Mouse (Mus musculus) heart, embryonic 13.5 days (tissue): ENCODE measurements around the gene Cpt1b. TPM values are rescaled to one million over a fixed set of nuclear protein-coding genes. Genes with fewer than 3 reads are reported as not detected.

Source experiments
- ATAC-seq: fragments of 200-750 bp; cut with Nextera tagmentation; 2 replicates; pipeline ENCODE4 v1.8.0; 2017; ENCODE audit warnings: moderate TSS enrichment; ENCODE audit not compliant: insufficient number of reproducible peaks, low FRiP score, low TSS enrichment; ENCODE audit errors: extremely low read depth
- H3K27ac ChIP-seq: fragments of 300-500 bp; sonication (generic); replicated peaks from 2 replicates; pipeline ENCODE4 v1.5.1; 2015; ENCODE audit warnings: moderate library complexity, mild to moderate bottlenecking, inconsistent platforms
- H3K27me3 ChIP-seq: fragments of 300-500 bp; sonication (generic); replicated peaks from 2 replicates; pipeline ENCODE4 v1.6.1; 2015; ENCODE audit warnings: mild to moderate bottlenecking, inconsistent platforms
- H3K36me3 ChIP-seq: fragments of 300-500 bp; sonication (generic); 2 replicates; pipeline ENCODE4 v1.6.1; 2015; ENCODE audit warnings: mild to moderate bottlenecking, inconsistent platforms
- H3K4me1 ChIP-seq: fragments of 300-500 bp; sonication (generic); 2 replicates; pipeline ENCODE4 v1.6.1; 2015; ENCODE audit warnings: inconsistent platforms
- H3K4me2 ChIP-seq: fragments of 300-500 bp; sonication (generic); 2 replicates; pipeline ENCODE4 v1.6.1; 2015; ENCODE audit warnings: inconsistent platforms, mild to moderate bottlenecking, moderate library complexity
- H3K4me3 ChIP-seq: fragments of 300-500 bp; sonication (generic); 2 replicates; pipeline ENCODE4 v1.5.1; 2015; ENCODE audit warnings: moderate library complexity, mild to moderate bottlenecking, inconsistent platforms
- H3K9ac ChIP-seq: fragments of 300-500 bp; sonication (generic); 2 replicates; pipeline ENCODE4 v1.6.1; 2015; ENCODE audit warnings: inconsistent platforms, mild to moderate bottlenecking, moderate library complexity
- H3K9me3 ChIP-seq: fragments of 300-500 bp; sonication (generic); 2 replicates; pipeline ENCODE4 v1.6.1; 2016; ENCODE audit warnings: inconsistent platforms
- WGBS: fragments of 180-500 bp; shearing (Covaris S2); methylation state at CpG from one replicate; pipeline ENCODE4 v1.1.7; 2015; ENCODE audit warnings: mixed read lengths; 5-methylcytosine and 5-hydroxymethylcytosine counted together
- polyA plus RNA-seq: library from polyadenylated mRNA; unstranded; fragments of >200 nt; fragmentation: Nextera tagmentation; extraction: Ambion mirVana; gene quantifications from 2 replicates; pipeline ENCODE4 v1.2.1, GENCODE M21; 2015

The Cpt1b gene
- polyA plus RNA-seq, 1 experiment from 2014 or later = 139 TPM

DNA sequence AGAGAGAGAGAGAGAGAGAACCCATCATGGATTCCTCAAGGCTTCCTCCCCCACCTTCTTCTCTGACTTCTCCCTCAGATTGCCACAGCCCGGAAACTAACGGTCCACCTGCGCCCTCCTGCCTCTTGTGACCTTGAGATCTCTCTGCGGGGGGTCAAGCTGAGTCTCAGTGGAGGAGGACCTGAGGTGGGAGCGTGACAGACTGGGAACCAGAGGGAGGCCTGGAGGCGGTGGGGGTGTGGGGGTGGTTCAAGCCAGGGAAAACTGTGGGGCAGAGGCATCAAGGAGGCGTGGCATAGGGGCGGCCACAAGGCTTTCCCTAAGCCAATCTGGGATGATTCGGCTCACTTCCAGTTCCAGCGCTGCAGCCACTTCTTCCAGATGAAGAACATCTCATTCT lies 34.6 kb upstream of the Cpt1b start:
- Histone ChIP-seq H3K4me3 (no peak overlapping the region), H3K4me2 (no peak overlapping the region), H3K27ac (no peak overlapping the region), H3K27me3 (peaks cover 65% of the 10 kb centered on the region), H3K9me3 (no peaks in the 10 kb centered on the region), H3K36me3 (no peaks in the 10 kb centered on the region), H3K9ac (no peak overlapping the region), H3K4me1 (no peaks in the 10 kb centered on the region)
- 41% methylated on average over 10 of the region's 10 CpGs for WGBS
- no peak for ATAC-seq

GRCm38 (mm10) chr15:89459821-89460220 lies 34.2 kb upstream of the Cpt1b start:
- Histone ChIP-seq H3K27me3 (peaks cover 70% of the 10 kb centered on the region), H3K9me3 (no peaks in the 10 kb centered on the region), H3K4me2 (no peak overlapping the region), H3K4me3 (no peak overlapping the region), H3K9ac (no peak overlapping the region), H3K27ac (no peak overlapping the region), H3K4me1 (no peaks in the 10 kb centered on the region), H3K36me3 (no peaks in the 10 kb centered on the region)
- ATAC-seq = no peak
- WGBS = 72% methylated on average over 7 of the region's 7 CpGs

- peaks cover 7% of the 10 kb centered on the region for H3K4me1 ChIP-seq
- H3K4me2 ChIP-seq = no peak overlapping the region
- ATAC-seq = no peak
- peaks cover 79% of the 10 kb centered on the region for H3K27me3 ChIP-seq
- H3K4me3 ChIP-seq = no peak overlapping the region
- H3K9me3 ChIP-seq = no peaks in the 10 kb centered on the region
- no peak overlapping the region for H3K27ac ChIP-seq
- 82% methylated on average over 15 of the region's 15 CpGs for WGBS
- no peaks in the 10 kb centered on the region for H3K36me3 ChIP-seq
- no peak overlapping the region for H3K9ac ChIP-seq
Measured at GRCm38 (mm10) chr15:89458942-89459341, 33.3 kb upstream of the Cpt1b start.

DNA sequence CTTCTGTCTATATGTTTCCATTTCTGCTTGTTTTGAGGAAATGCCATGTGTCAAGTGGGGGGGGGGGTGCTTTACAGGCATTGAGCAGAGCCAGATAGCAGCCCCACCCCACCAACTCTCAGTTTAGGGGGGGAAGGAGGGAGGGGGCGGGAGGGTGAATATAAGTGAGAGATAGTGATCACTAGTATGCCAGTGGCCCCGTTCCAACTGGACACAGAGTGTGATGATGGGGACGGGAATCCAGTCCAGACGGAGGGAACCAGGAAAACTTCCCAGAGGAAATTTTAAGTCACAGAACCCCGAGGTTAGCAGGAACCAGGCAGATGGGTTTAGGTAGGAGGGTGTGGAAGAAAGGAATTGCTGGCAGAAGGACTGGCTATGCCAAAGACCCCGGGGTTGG lies 30.0 kb upstream of the Cpt1b start:
- 61% methylated on average over 6 of the region's 6 CpGs for WGBS
- no peak overlapping the region for H3K4me2 ChIP-seq
- H3K9ac ChIP-seq = no peak overlapping the region
- no peaks in the 10 kb centered on the region for H3K36me3 ChIP-seq
- H3K9me3 ChIP-seq = no peaks in the 10 kb centered on the region
- peaks cover 13% of the 10 kb centered on the region for H3K4me1 ChIP-seq
- H3K27ac ChIP-seq = no peak overlapping the region
- H3K27me3 ChIP-seq = peaks cover 87% of the 10 kb centered on the region
- H3K4me3 ChIP-seq = no peak overlapping the region
- ATAC-seq = no peak

GRCm38 (mm10) chr15:89454857-89455256 lies 29.2 kb upstream of the Cpt1b start:
- 30% methylated on average over 4 of the region's 6 CpGs for whole genome bisulfite sequencing
- peaks cover 82% of the 10 kb centered on the region for H3K27me3 ChIP-seq
- H3K4me3 ChIP-seq = no peak overlapping the region; the same call in 1 of the 2 replicates
- H3K27ac ChIP-seq = no peak overlapping the region
- 0 out of 2 replicates have a peak overlapping the region, but pooled peaks have one; percentile 86 for H3K4me2 ChIP-seq
- no peaks in the 10 kb centered on the region for H3K9me3 ChIP-seq
- H3K4me1 ChIP-seq = peaks cover 13% of the 10 kb centered on the region
- no peak overlapping the region for H3K9ac ChIP-seq
- ATAC-seq = no peak
- H3K36me3 ChIP-seq = no peaks in the 10 kb centered on the region

- no peak; the same call in 1 of the 2 replicates for ATAC-seq
- Histone ChIP-seq H3K4me2 (peak within 1 kb of the TSS; percentile 86), H3K36me3 (no peaks in the 10 kb centered on the region), H3K9ac (peak within 1 kb of the TSS; percentile 2; the same call in 1 of the 2 replicates), H3K4me3 (peak within 1 kb of the TSS; percentile 51), H3K9me3 (no peaks in the 10 kb centered on the region), H3K27ac (no peak within 1 kb of the TSS), H3K4me1 (peaks cover 13% of the 10 kb centered on the region), H3K27me3 (peaks cover 81% of the 10 kb centered on the region)
- WGBS = 2% methylated on average over 53 of the region's 53 CpGs
Measured at GRCm38 (mm10) chr15:89453865-89454478, 28.3 kb upstream of the Cpt1b start, which contains the start of gene Mapk8ip2. Gene Mapk8ip2 (plus strand): TSS chr15:89453913.

DNA sequence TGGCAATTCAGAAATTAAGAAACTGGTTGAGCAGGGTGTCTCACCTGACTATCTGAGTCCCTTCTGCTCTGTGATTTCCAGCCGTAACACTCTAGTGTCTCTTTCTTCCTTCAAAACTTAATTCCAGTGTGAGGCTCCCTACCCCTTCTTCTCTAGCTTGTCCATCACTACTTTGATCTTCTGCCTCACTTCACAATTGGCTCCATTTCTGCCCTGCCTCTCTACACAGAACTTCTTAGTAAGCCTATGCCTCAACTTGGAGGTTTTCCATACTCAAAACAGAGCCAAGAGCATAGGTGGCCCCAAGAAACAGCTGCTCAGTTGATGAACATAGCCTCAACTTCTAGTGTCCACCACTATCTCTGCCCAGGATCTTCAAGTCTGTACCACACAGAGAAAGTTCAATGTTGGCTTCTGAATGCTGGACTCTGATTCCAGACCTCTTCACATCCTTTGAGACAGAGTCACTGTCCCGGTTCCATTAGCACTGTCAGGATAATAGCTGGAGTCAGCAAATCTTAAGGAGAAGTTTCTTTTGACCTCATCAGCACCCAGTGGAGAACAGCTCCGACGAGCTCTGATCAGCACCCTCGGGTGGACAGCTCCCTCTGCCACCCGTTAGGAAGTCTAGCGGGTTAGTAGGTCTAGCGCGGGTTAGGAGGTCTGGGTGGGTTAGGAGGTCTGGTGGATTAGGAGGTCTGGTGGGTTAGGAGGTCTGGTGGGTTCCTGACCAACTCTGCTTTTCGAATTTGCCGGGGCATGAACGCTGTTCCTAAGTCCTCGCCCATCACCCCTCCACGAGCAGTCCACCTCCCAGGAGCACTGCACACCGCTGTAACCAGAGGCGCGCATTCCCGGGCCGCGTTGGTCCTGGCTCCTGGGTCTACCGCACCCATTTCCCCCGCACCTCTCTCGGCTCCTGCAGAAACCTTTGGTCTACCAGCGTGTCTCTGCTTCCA lies 27.5 kb upstream of the Cpt1b start:
- H3K9ac ChIP-seq = no peak overlapping the region
- peak overlapping the region; percentile 86 for H3K4me2 ChIP-seq
- ATAC-seq = no peak
- H3K36me3 ChIP-seq = no peaks in the 10 kb centered on the region
- H3K27me3 ChIP-seq = peaks cover 76% of the 10 kb centered on the region
- H3K4me1 ChIP-seq = peaks cover 13% of the 10 kb centered on the region
- no peaks in the 10 kb centered on the region for H3K9me3 ChIP-seq
- whole genome bisulfite sequencing = 5% methylated on average over 15 of the region's 24 CpGs
- H3K4me3 ChIP-seq = peak overlapping the region; percentile 51
- H3K27ac ChIP-seq = no peak overlapping the region

- no peak overlapping the region for H3K27ac ChIP-seq
- no peak overlapping the region for H3K4me3 ChIP-seq
- no peaks in the 10 kb centered on the region for H3K4me1 ChIP-seq
- no peaks in the 10 kb centered on the region for H3K9me3 ChIP-seq
- no peak overlapping the region for H3K9ac ChIP-seq
- no peaks in the 10 kb centered on the region for H3K27me3 ChIP-seq
- WGBS = 35% methylated on average over 8 of the region's 8 CpGs
- ATAC-seq = no peak
- H3K4me2 ChIP-seq = no peak overlapping the region
- no peaks in the 10 kb centered on the region for H3K36me3 ChIP-seq
Measured at GRCm38 (mm10) chr15:89442486-89443070, 16.9 kb upstream of the Cpt1b start.

GRCm38 (mm10) chr15:89435878-89436277 lies 10.2 kb upstream of the Cpt1b start:
- WGBS = 80% methylated on average over 5 of the region's 5 CpGs
- no peak for ATAC-seq
- Histone ChIP-seq H3K36me3 (no peaks in the 10 kb centered on the region), H3K4me1 (peaks cover 11% of the 10 kb centered on the region), H3K27me3 (no peaks in the 10 kb centered on the region), H3K9me3 (no peaks in the 10 kb centered on the region), H3K4me3 (no peak overlapping the region), H3K9ac (no peak overlapping the region), H3K27ac (no peak overlapping the region), H3K4me2 (no peak overlapping the region)

- peaks cover 18% of the 10 kb centered on the region for H3K4me1 ChIP-seq
- ATAC-seq = no peak
- H3K36me3 ChIP-seq = no peaks in the 10 kb centered on the region
- WGBS = 69% methylated on average over 3 of the region's 3 CpGs
- no peaks in the 10 kb centered on the region for H3K9me3 ChIP-seq
- H3K27ac ChIP-seq = no peak overlapping the region
- no peaks in the 10 kb centered on the region for H3K27me3 ChIP-seq
- H3K4me2 ChIP-seq = no peak overlapping the region
- H3K9ac ChIP-seq = no peak overlapping the region
- H3K4me3 ChIP-seq = no peak overlapping the region
Measured at GRCm38 (mm10) chr15:89434136-89434535, 8.5 kb upstream of the Cpt1b start.

- H3K36me3 ChIP-seq = peaks cover 3% of the 10 kb centered on the region
- no peaks in the 10 kb centered on the region for H3K9me3 ChIP-seq
- H3K4me1 ChIP-seq = peaks cover 28% of the 10 kb centered on the region
- no peak overlapping the region for H3K4me2 ChIP-seq
- H3K9ac ChIP-seq = no peak overlapping the region
- H3K4me3 ChIP-seq = no peak overlapping the region
- H3K27ac ChIP-seq = no peak overlapping the region
- no peak for ATAC-seq
- WGBS = 65% methylated on average over 4 of the region's 4 CpGs
- H3K27me3 ChIP-seq = no peaks in the 10 kb centered on the region
Measured at GRCm38 (mm10) chr15:89432946-89433345, 7.3 kb upstream of the Cpt1b start.
